Mouse (Mus musculus) gastrocnemius, adult 8-10 months (tissue): ENCODE data around the gene Atp4b. TPM values are rescaled to one million over a fixed set of nuclear protein-coding genes. Genes with fewer than 3 reads are reported as not detected.
A peak's percentile ranks its signal among the peaks of the same experiment; 100 is the strongest.
"Not testable (repeated sequence)": the region's sequence is repeated elsewhere in the genome, so short reads cannot be mapped to it uniquely, and the experiment has no call there.

Experiments used
- DNase-seq, 2 experiments: peaks; one replicate each; pipeline ENCODE4 v3.0.0; 2022; ENCODE audit warnings: low spot score in 2 of 2
- total RNA-seq, 4 experiments: library from RNA; stranded (reverse); gene quantifications; 2 replicates each; pipeline ENCODE4 v1.2.4; 2022

Atp4b gene
- total RNA-seq, 4 experiments from 2014 or later = not detected

GRCm38 (mm10) chr8:13382999-13383398, 13.6 kb downstream of the Atp4b start:
- no peak for DNase-seq

DNA sequence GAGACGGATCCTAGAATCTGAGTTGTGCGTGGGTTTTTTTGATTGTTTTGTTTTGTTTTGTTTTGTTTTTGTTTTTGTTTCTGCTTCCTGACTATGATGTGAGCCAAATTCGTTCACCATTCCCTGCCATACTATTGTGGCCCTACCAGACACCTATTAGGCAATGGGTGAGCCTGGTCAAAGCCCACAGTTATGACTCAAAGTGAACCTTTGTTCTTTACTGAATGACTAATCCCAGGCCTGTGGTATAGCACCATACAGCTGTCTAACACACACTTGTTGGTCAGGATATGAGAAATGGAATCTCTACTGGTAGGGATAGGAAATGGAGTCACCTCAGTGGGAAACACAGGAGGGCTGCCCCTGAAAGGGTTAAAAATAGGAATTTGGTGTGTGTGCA, 14.1 kb downstream of the Atp4b start:
- DNase-seq = no peak

DNA sequence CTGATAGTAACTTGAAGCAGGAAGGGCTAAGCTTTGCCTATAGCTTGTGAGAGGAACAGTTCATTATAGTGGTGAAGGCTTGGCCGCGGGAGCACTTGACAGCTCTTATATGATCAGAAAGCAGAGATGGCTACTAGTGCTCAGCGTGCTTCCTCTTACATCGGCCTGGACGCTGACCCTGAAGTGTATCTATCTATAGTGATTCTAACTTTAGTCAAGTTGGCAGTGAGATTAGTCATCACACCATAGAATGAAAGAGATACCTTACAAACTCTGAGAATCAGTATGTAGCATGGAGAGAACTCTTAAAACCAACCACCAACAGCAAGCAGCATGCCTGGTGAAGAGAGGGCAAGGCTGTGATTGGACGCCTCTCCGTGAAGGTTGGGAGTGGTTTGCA, 15.0 kb downstream of the Atp4b start:
- no peak for DNase-seq

GRCm38 (mm10) chr8:13373151-13373662, 23.4 kb downstream of the Atp4b start:
- DNase-seq = no peak

GRCm38 (mm10) chr8:13361865-13362264, 34.8 kb downstream of the Atp4b start:
- DNase-seq = no peak

DNA sequence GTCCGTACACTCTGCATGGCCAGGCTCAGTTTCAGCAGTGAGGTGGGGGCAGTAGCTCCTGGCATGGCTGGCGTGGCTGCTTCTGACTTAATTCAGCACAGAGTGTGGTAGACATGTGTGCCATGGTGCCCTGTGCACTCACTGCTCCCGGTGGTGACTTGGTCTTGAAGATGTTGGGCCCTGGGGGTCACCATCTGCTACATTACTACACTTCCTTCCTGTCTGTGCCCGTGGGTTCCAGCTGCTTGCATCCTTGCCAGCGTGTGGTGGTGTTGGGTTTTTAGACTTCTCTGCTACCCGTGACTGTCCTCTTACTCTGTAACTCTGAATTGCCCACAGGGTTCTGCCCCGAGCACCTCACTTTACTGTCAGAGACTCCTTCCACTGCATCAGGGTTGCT, 36.4 kb downstream of the Atp4b start:
- DNase-seq = no peak

DNA sequence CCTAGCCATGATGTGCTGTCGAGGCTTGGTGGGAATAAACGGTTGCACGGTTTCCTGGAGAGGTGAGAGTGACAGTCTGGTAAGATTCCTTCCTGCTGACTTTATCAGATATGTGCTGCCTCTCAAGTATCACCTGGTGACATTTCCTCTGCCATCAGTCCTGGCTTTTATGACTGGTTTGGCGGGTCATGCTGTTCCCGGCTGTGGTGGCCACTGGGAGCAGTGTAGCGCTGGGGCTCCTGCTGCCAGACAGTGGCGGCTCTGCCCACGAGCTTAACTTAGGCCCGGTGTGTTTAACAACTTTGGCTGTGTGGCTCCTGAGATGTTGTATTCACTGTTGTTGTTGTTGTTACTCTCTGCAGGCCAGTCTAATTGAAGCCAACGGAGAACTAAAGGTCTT, 39.9 kb downstream of the Atp4b start:
- peak; percentile 48 to 63 for DNase-seq

DNA sequence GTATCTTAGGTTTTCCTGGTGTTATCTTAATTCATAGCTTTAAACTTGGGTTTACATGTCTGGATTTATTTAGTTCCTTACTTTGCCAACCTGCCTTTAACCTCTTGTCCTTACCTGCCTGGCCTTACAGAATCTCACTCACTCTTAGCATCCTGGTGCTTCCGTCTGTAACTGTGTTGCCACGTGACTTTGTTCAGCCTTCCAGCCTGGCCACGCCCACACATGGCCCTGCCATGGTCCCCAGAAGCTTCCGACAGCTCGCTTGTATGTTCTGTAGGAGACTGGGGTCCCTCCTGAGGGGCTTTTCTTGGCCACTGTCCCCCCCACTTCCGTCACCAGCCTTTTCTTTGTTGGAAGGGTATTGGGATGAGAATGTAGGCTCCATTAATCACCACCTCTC, 40.4 kb downstream of the Atp4b start:
- no peak for DNase-seq

GRCm38 (mm10) chr8:13353883-13354282, 42.7 kb downstream of the Atp4b start:
- no peak for DNase-seq

GRCm38 (mm10) chr8:13353155-13353833, 43.3 kb downstream of the Atp4b start:
- no peak for DNase-seq

DNA sequence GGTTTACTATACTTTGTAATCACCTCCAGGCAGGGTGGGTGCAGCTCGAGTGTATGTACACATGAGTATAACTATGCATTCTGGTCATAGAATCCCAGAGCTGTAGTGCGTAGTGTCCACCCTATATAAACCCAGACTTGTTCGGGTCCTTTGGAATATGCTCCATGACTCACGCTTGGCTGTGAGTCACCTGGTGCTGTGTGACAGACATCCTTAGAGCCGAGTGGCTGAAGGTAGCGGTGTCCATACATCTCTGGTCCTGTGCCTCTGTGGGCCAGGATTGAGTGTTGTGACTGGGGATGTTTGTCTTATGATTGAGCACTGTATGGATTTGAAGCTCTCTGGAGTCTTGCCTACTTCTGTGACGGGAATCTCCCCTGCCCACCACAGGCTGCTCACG, 44.0 kb downstream of the Atp4b start:
- DNase-seq = no peak

GRCm38 (mm10) chr8:13351593-13351992, 45.0 kb downstream of the Atp4b start:
- DNase-seq = no peak

GRCm38 (mm10) chr8:13350052-13350451, 46.6 kb downstream of the Atp4b start:
- DNase-seq = no peak

- DNase-seq = no peak
Measured at GRCm38 (mm10) chr8:13343134-13343533, 53.5 kb downstream of the Atp4b start.

DNA sequence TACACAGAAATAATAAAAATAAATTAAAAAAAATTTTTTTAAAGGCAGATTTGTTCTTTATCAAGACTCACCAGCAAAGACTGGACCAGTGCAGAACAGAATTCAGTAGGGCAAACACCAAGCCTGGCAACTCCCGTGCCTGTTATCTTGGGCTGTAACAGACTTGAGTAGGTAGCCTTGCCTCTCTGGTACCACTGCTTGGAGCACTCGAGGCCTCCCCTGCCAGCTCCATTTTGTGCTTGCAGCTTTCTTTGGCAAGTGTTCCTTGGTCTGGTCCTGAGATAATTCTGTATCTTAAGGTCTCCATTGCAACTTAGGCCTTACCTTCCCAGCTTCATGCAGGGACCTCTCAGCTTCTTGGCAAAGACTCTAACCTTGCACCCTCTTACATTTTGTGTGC, 54.3 kb downstream of the Atp4b start:
- no peak for DNase-seq

DNA sequence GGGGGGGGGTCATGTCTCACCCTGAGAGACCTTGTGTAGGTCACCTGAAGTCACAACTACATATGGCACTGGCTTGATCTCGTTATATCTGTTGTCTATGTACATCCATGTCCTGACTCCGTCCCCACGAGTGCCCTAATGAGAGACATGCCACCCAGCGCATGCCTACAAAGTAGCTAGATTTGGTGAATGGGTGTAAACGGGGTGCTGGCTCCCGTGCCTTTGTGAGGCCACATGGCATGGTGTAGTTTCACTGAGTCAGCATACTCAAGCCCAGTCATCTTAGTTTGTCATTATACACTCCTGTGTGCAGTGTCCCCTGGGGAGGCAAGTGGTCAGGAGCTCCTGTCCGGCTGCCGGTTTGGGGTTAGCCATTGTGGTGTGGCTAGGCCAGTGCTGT, 56.0 kb downstream of the Atp4b start:
- no peak for DNase-seq

- no peak for DNase-seq
Measured at GRCm38 (mm10) chr8:13339646-13339990, 57.0 kb downstream of the Atp4b start.

DNA sequence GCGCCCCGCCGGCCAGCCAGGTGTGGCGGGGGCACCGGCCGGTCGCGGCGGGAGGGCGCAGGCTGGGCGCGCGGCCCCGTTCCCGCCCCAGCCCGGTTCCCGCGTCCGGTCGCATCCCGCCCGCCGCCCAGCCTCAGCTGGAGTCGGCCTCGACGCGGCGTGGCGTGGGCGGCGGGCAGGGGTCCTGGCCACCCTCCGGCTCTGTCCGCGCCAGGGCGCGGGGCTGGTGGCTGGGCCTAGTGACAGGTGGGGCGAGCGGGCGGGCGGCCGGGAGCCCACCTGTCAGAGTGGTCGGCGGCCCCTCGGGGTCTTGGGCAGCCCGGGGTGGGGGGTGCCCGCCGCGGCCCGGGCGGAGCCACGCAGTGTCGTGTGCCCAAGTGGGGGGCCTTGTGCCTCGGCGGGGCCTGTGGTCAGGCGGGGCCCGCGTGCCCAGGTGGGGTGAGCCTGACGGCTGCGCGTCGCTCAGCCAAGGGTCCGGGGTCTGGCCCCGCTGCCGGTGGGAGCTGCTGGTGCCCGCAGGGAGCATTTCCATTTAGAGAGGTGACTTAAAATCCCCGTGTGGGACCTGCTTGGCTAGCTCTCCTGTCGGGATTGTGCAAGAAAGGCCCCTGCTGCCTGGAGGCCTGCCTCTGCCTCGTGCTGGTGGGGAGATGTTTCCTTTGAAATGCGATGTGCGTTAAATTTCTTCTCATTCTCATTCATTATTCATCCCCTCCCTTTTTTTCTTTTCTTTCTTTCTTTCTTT, 57.6 kb downstream of the Atp4b start:
- no peak for DNase-seq

- DNase-seq = peak; percentile 54 to 72
Measured at GRCm38 (mm10) chr8:13338255-13338860, 58.3 kb downstream of the Atp4b start, which contains the start of gene Tfdp1. TSS of gene Tfdp1 (plus strand) at chr8:13338751.

GRCm38 (mm10) chr8:13337678-13338077, 58.9 kb downstream of the Atp4b start:
- DNase-seq = no peak

DNA sequence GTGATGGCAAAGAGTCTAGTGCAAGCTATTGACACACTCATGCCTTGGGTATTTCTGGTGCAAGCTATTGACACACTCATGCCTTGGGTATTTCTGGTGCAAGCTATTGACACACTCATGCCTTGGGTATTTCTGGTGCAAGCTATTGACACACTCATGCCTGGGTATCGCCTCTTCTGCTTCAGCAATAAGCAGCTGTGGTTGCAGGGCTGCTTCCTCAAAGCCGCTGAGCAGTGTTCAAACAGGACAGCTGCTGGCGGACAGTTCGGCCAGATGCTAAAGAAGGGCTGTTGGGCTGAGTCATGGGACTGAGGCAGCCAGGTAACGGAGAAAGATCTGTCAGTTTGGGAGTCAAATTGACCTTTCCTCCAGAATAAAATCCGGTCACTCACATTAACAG, 59.4 kb downstream of the Atp4b start:
- DNase-seq = not testable (repeated sequence)
